Mouse (Mus musculus): Measurements from ENCODE around the gene Krt18. TPM values are rescaled to one million over a fixed set of nuclear protein-coding genes. Genes with fewer than 3 reads are reported as not detected.

Krt18 gene
- polyA plus RNA-seq, 1 experiment from 2014 or later, result 24.8 TPM

GRCm38 (mm10) chr15:102034121-102035053 is 6.4 kb downstream of the Krt18 start:
- no peaks in the 10 kb centered on the region for H3K27me3 ChIP-seq
- DNase-seq (ENCODE audit: low read depth, low spot score) (no peak), ATAC-seq (no peak)
- in situ Hi-C loops (cut with MboI; ENCODE audit: low pct_unique_long_range_greater_than_20kb), result no loop called here
- CTCF ChIA-PET, result interaction anchor here (1.0 to 2.1 kb wide), 3 partner anchors 21 to 50 kb away, joined by 3 to 5 read pairs (median 4); no protein-coding TSS in a partner anchor
- TF ChIP-seq CTCF (IDR thresholded peaks at IDR 0.05), result no peak
- POLR2A ChIA-PET, result no interaction called here

- in situ Hi-C loops (cut with MboI; ENCODE audit: low pct_unique_long_range_greater_than_20kb), result no loop called here
- CTCF ChIA-PET, result no interaction called here
- DNase-seq (ENCODE audit: low read depth, low spot score), result no peak
- POLR2A ChIA-PET, result no interaction called here
- TF ChIP-seq CTCF (IDR thresholded peaks at IDR 0.05), result no peak
- no peaks in the 10 kb centered on the region for H3K27me3 ChIP-seq
- no peak for ATAC-seq
Measured at GRCm38 (mm10) chr15:102040277-102040676, 12.3 kb downstream of the Krt18 start.

- ATAC-seq (no peak), DNase-seq (ENCODE audit: low read depth, low spot score) (no peak)
- ChIA-PET POLR2A (no interaction called here), CTCF (interaction anchor here (0.8 kb wide), 1 partner anchor 10 kb away, joined by 3 read pairs; no protein-coding TSS in a partner anchor)
- no peak for TF ChIP-seq CTCF (IDR thresholded peaks at IDR 0.05)
- in situ Hi-C loops (cut with MboI; ENCODE audit: low pct_unique_long_range_greater_than_20kb), result no loop called here
- H3K27me3 ChIP-seq, result no peaks in the 10 kb centered on the region
Measured at GRCm38 (mm10) chr15:102041951-102042350, 14.0 kb downstream of the Krt18 start.

- in situ Hi-C loops (cut with MboI; ENCODE audit: low pct_unique_long_range_greater_than_20kb), result no loop called here
- ATAC-seq, result no peak
- no peak for DNase-seq (ENCODE audit: low read depth, low spot score)
- TF ChIP-seq CTCF (IDR thresholded peaks at IDR 0.05), result no peak
- CTCF ChIA-PET, result interaction anchor here (0.8 to 1.0 kb wide), 2 partner anchors 20 to 21 kb away, joined by 3 read pairs; no protein-coding TSS in a partner anchor
- POLR2A ChIA-PET, result interaction anchor here (0.7 kb wide), 1 partner anchor 751 kb away, joined by 3 read pairs; no protein-coding TSS in a partner anchor
- H3K27me3 ChIP-seq, result no peaks in the 10 kb centered on the region
Measured at GRCm38 (mm10) chr15:102044745-102045144, 16.8 kb downstream of the Krt18 start.

- in situ Hi-C loops (cut with MboI; ENCODE audit: low pct_unique_long_range_greater_than_20kb), result no loop called here
- ChIA-PET CTCF (interaction anchor here (1.4 kb wide), 1 partner anchor 20 kb away, joined by 4 read pairs; no protein-coding TSS in a partner anchor), POLR2A (interaction anchor here (0.7 kb wide), 1 partner anchor 751 kb away, joined by 3 read pairs; no protein-coding TSS in a partner anchor)
- ATAC-seq (peak; percentile 95), DNase-seq (ENCODE audit: low read depth, low spot score) (peak; percentile 85)
- no peaks in the 10 kb centered on the region for H3K27me3 ChIP-seq
- TF ChIP-seq CTCF (IDR thresholded peaks at IDR 0.05), result no peak
Measured at GRCm38 (mm10) chr15:102045691-102046090, 17.7 kb downstream of the Krt18 start.

GRCm38 (mm10) chr15:102048006-102048405 is 20.0 kb downstream of the Krt18 start:
- no peak for ATAC-seq
- no peak for DNase-seq (ENCODE audit: low read depth, low spot score)
- ChIA-PET CTCF (interaction anchor here (0.9 to 1.6 kb wide), 4 partner anchors 14 to 64 kb away, joined by 3 to 8 read pairs (median 4); no protein-coding TSS in a partner anchor), POLR2A (no interaction called here)
- no peaks in the 10 kb centered on the region for H3K27me3 ChIP-seq
- TF ChIP-seq CTCF (IDR thresholded peaks at IDR 0.05), result no peak
- in situ Hi-C loops (cut with MboI; ENCODE audit: low pct_unique_long_range_greater_than_20kb), result no loop called here

GRCm38 (mm10) chr15:102049871-102050270 is 21.9 kb downstream of the Krt18 start:
- in situ Hi-C loops (cut with MboI; ENCODE audit: low pct_unique_long_range_greater_than_20kb), result no loop called here
- no peak for ATAC-seq
- H3K27me3 ChIP-seq, result no peaks in the 10 kb centered on the region
- no peak for TF ChIP-seq CTCF (IDR thresholded peaks at IDR 0.05)
- CTCF ChIA-PET, result interaction anchor here (0.6 to 1.3 kb wide), 4 partner anchors 15 to 58 kb away, joined by 3 to 4 read pairs (median 3); partner anchors contain the start of gene Krt8
- POLR2A ChIA-PET, result interaction anchor here (0.6 kb wide), 1 partner anchor 45 kb away, joined by 3 read pairs; the partner anchor contains the start of gene Krt8
- DNase-seq (ENCODE audit: low read depth, low spot score), result no peak

- ChIA-PET CTCF (interaction anchor here (0.9 to 1.8 kb wide), 4 partner anchors 10 to 68 kb away, joined by 3 to 8 read pairs (median 4); no protein-coding TSS in a partner anchor), POLR2A (interaction anchor here (1.0 kb wide), 1 partner anchor 38 kb away, joined by 5 read pairs; no protein-coding TSS in a partner anchor)
- in situ Hi-C loops (cut with MboI; ENCODE audit: low pct_unique_long_range_greater_than_20kb), result no loop called here
- no peak for TF ChIP-seq CTCF (IDR thresholded peaks at IDR 0.05)
- DNase-seq (ENCODE audit: low read depth, low spot score), result no peak
- H3K27me3 ChIP-seq, result no peaks in the 10 kb centered on the region
- ATAC-seq, result no peak
Measured at GRCm38 (mm10) chr15:102051920-102052683, 24.1 kb downstream of the Krt18 start.

GRCm38 (mm10) chr15:102056495-102057174 is 28.7 kb downstream of the Krt18 start:
- in situ Hi-C loops (cut with MboI; ENCODE audit: low pct_unique_long_range_greater_than_20kb), result no loop called here
- no peaks in the 10 kb centered on the region for H3K27me3 ChIP-seq
- ATAC-seq (no peak), DNase-seq (ENCODE audit: low read depth, low spot score) (no peak)
- TF ChIP-seq CTCF (IDR thresholded peaks at IDR 0.05), result no peak
- POLR2A ChIA-PET, result no interaction called here
- CTCF ChIA-PET, result interaction anchor here (1.0 to 4.4 kb wide), 4 partner anchors 9 to 72 kb away, joined by 3 to 19 read pairs (median 6); no protein-coding TSS in a partner anchor
